Mouse (Mus musculus) embryo, embryonic 11 days (tissue): ENCODE measurements around the gene Rps6kb2.

Source experiments
- DNase-seq: peaks from one replicate; pipeline ENCODE4 v3.0.0-alpha.2; 2015

The Rps6kb2 gene

DNA sequence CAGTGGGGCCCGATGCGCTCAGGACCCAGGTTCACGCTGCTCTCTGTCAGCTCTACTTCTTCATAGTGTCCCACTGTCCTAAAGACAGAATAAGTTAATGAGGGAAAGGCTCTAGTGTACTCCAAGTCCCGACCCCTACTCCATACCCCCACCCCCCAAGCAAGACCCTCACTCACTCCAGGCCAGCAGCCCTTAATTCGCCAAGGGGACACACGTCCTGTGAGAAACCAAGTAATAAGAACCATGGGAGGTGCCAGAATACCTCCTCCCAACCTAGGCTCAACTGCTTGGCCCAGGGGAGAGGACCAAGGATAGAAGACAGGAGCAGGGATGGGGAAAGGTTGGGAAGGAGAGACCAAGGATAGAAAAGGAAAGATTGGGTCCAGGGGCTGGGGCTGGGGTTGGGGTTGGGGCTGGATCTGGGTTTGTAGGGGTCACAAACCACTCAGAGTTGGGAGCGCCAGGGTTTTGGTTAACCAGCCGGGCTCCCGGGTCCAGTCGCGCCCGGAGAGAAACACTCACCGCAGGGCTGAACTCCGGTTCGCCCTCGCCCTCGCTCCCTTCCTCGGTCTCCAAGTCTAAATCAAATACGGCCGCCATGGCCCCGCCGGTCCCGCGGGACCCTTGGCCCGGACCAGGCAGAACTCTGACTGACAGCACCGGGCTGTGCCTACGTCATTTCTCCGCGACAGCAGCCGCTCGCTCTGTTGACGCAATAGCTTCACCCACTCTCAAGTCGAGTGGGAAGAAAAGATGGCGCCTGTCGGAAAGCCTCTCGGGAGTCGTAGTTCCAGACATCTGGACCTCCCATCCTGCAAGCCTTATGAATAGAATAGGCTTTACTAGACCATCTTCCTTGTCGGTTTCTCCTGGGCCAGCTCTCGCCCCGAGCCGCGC is at the start of gene Rps6kb2:
TSS of gene Rps6kb2 (minus strand) at position 709 of the 897 bp plus-strand sequence.
- DNase-seq: peak; percentile 97

- DNase-seq: no peak
Observed at GRCm38 (mm10) chr19:4211891-4212588, 48.9 kb upstream of the Rps6kb2 start.

DNA sequence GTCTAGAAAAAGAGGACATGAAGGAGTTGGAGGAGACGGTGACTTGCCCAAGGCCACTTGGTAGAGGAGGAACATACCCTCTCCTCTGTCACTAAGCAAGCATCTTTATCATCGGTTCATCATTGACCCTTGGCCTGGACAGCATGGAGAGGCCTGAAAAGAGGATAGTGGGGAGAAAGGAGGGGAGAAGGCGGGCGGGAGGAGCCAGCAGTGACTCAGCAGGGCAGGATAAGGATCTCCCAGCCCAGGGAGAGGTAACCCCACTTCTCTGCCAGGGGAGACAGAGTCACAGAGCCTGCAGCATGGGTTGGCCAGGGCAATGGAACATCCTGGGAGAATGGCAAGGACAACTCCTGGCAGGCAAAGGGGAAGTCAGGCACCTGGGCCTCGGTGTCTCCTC is 45.4 kb upstream of the Rps6kb2 start:
- DNase-seq: no peak

DNA sequence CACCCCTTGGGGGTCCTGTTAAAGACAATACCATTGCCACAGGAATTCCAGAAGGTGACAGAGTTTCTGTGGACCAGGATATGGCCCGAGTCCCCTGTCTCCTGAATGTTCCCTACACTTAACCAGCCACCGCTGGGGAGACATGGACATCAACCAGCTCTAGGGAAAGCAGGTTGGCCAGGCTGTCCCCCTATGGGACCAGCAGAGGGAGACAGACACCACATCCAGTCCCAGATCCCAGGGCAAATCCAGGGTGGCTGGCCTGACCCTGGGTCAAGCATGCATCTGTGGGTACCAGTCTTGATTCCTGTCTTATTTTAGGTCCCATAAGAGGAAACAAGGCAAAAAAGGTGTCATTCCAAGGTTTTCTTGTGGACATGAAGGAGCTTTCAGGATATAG is 43.8 kb upstream of the Rps6kb2 start:
- peak; percentile 85 for DNase-seq

- no peak for DNase-seq
Observed at GRCm38 (mm10) chr19:4204889-4205288, 41.7 kb upstream of the Rps6kb2 start.

GRCm38 (mm10) chr19:4203604-4204326 is 40.6 kb upstream of the Rps6kb2 start:
- DNase-seq: no peak

GRCm38 (mm10) chr19:4203148-4203547 is 40.0 kb upstream of the Rps6kb2 start:
- DNase-seq: no peak

GRCm38 (mm10) chr19:4202149-4202548 is 39.0 kb upstream of the Rps6kb2 start:
- DNase-seq: no peak

DNA sequence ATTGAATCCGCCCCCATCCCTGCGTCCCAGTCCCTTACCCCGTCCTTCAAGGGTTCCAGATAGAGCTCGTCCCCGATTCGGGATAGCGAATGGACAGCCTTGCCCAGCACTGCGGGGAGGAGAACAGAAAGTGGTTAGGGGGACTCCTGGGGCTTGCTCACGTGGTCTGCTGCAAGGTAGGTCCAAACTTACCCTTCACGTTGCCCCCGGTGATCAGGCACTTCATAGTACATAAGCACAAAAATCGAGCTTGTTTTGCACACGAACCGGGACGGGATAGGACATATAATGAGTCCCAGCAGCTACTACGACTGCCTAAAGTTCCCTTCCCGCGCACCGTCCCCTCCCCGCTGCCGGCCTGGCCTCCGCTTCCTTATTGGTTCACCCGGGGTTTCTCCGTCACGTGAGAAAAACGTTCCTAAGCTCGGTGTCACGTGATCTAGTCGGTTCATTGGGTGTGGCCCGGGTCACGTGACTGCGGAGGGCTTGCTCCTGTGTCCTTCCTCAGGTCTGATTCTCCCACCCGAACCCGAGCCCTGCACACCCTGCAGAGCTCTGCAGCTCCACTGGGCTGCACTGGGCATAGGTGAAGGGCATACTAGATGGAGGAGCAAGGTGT is 38.2 kb upstream of the Rps6kb2 start, which contains the start of gene Rad9a:
TSS of gene Rad9a (minus strand) at position 372 of the 619 bp plus-strand sequence.
- DNase-seq: peak; percentile 100

GRCm38 (mm10) chr19:4197180-4197579 is 34.0 kb upstream of the Rps6kb2 start:
- no peak for DNase-seq

- DNase-seq: no peak
Observed at GRCm38 (mm10) chr19:4196548-4196947, 33.4 kb upstream of the Rps6kb2 start.

- no peak for DNase-seq
Observed at GRCm38 (mm10) chr19:4196048-4196447, 32.9 kb upstream of the Rps6kb2 start.

DNA sequence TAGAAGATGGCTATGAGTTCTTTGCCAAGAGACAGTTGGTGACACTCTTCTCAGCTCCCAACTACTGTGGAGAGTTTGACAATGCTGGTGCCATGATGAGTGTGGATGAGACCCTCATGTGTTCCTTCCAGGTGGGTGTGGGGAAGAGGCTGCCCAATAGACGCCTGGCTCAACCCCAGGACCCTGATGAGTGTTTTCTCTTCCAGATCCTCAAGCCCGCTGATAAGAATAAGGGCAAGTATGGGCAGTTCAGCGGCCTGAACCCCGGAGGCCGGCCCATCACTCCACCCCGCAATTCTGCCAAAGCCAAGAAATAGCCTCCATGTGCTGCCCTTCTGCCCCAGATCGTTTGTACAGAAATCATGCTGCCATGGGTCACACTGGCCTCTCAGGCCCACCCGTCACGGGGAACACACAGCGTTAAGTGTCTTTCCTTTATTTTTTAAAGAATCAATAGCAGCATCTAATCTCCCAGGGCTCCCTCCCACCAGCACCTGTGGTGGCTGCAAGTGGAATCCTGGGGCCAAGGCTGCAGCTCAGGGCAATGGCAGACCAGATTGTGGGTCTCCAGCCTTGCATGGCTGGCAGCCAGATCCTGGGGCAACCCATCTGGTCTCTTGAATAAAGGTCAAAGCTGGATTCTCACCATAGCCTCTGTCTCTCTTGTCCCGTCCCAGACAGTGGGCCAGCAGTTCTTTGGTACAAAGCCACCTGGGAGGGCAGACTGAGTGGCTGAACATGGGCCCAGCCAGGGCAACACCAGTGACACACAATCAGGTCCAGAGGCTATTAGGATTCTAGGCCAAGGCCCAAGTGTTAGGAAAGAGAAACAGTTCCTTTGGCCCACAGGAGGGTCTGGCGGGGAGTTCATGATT is 31.9 kb upstream of the Rps6kb2 start:
- no peak for DNase-seq

- no peak for DNase-seq
Observed at GRCm38 (mm10) chr19:4194021-4194724, 31.0 kb upstream of the Rps6kb2 start.

DNA sequence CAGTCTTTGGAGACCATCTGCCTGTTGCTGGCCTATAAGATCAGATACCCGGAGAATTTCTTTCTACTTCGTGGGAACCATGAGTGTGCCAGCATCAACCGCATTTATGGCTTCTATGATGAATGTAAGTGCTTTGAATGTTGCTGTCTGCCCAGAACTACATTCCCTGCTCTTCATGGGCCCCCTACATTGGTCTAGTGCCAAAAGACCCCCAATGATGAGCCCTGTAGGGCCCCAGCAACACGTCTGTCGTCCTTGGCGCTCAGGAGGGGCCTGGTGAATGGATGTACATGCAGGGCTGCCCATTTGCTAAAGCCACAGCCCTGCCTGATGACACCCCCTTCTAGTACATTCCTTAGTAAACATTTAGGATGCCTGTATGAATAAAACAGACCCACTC is 30.0 kb upstream of the Rps6kb2 start:
- DNase-seq: no peak

GRCm38 (mm10) chr19:4192251-4192985 is 29.3 kb upstream of the Rps6kb2 start:
- peak; percentile 51 for DNase-seq

- DNase-seq: peak; percentile 98
Observed at GRCm38 (mm10) chr19:4191528-4192250, 28.5 kb upstream of the Rps6kb2 start, which contains the start of gene Ppp1ca. TSS of gene Ppp1ca (plus strand) at chr19:4192065.

GRCm38 (mm10) chr19:4190831-4191334 is 27.7 kb upstream of the Rps6kb2 start, which contains the start of gene Tbc1d10c:
TSS of gene Tbc1d10c (minus strand) at chr19:4191284.
- DNase-seq: no peak

DNA sequence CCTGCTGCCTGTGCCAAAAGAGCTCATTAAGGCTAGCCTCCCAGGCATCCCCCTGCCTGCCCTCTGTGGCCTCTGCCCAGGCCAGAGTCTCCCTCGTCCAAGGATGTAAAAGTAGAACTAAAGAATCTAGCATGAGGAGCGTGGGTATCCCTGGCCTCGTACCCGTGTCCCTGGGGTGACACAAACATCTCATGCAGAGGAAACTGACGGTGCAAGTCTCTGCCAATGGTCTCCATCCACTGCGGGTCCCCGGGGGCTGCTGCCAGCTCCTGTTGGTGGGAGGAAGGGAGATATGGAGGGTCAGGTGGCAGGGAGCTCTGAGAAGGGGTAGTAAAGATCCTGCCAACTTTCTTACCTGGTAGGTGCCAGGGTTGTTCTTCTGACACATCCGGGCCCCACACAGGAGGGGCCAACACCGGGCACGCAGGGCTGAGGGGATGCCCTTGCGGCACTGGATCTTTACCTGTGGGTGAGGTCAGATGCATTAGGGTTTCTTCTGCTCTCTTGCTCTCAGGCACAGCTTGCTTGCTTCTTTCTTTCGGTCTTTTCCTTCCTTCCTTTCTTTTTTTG is 26.0 kb upstream of the Rps6kb2 start:
- DNase-seq: no peak
